Comparison of ENCODE assay signal across 21 mouse cellular contexts in the genomic region with DNA sequence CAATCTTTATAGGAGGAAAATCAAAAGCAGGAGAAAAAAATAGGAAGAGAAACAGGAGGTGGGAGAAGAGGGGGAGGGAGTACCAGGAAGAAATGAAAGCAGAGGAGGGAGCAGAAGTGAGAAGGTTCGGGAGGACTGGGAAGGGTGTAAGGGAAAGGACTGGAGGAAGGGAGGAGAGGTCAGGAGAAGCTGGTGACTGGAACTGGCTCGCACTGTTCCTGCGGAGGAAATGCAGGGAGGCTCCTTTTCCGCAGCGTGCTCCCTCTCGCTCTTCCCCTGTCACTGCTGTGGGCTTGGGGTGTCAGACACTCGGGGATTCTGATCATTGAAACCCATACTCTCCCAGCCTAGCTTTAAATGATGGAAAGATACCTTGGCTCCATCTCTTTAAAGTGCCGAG. TPM values are rescaled to one million over a fixed set of nuclear protein-coding genes. Genes with fewer than 3 reads are reported as not detected.
DNase-seq lines count a peak whose midpoint lies in the region; ATAC-seq lines count a peak whose summit lies in the region.
"Had no signal": no experiment of that assay in that cellular context is flagged by ENCODE, and none has a peak within 500 bp of the region (broad histone marks: within the 10 kb centered on the region; RNA-seq: fewer than 3 reads in every experiment).

No protein-coding gene starts in this region.

- no peaks in the 10 kb centered on the region for H3K9me3 ChIP-seq in heart, embryonic 12.5 days (replicated peaks)
- no peaks in the 10 kb centered on the region for H3K9me3 ChIP-seq in lung, embryonic 15.5 days
- H3K9me3 ChIP-seq in heart, embryonic 14.5 days (ENCODE audit: control insufficient read depth, low read length) = 0 out of 2 replicates have a peak, but pooled peaks cover 2% of the 10 kb centered on the region
- H3K9me3 ChIP-seq in hindbrain, embryonic 12.5 days (replicated peaks) = no peaks in the 10 kb centered on the region
- H3K9me3 ChIP-seq: embryonic facial prominence, embryonic 13.5 days; forebrain, embryonic 15.5 days; hindbrain, embryonic 10.5 days; liver, embryonic 13.5 days; midbrain, embryonic 15.5 days had no signal

- H3K36me3 ChIP-seq in heart, embryonic 12.5 days = no peaks in the 10 kb centered on the region
- H3K36me3 ChIP-seq in lung, embryonic 15.5 days = no peaks in the 10 kb centered on the region
- no peaks in the 10 kb centered on the region for H3K36me3 ChIP-seq in heart, embryonic 14.5 days (ENCODE audit: control insufficient read depth, insufficient read depth, low read length)
- H3K36me3 ChIP-seq in hindbrain, embryonic 12.5 days = no peaks in the 10 kb centered on the region
- H3K36me3 ChIP-seq: embryonic facial prominence, embryonic 13.5 days; forebrain, embryonic 15.5 days; hindbrain, embryonic 10.5 days; liver, embryonic 13.5 days; midbrain, embryonic 15.5 days had no signal

- peak; percentile 58 for ATAC-seq in heart, embryonic 12.5 days (ENCODE audit: insufficient number of reproducible peaks, low FRiP score)
- ATAC-seq in lung, embryonic 15.5 days (ENCODE audit: borderline replicate concordance, extremely low read depth, low FRiP score, low TSS enrichment) = no peak
- no peak for ATAC-seq in heart, embryonic 14.5 days (ENCODE audit: insufficient number of reproducible peaks, insufficient read depth, low FRiP score, low read depth)
- no peak for ATAC-seq in hindbrain, embryonic 12.5 days (ENCODE audit: low FRiP score)
- ATAC-seq: forebrain, embryonic 15.5 days; midbrain, embryonic 15.5 days had no signal

- WGBS in heart, embryonic 12.5 days = 47% methylated on average over 8 of the region's 8 CpGs
- WGBS in lung, embryonic 15.5 days = 59% methylated on average over 8 of the region's 8 CpGs
- WGBS in heart, embryonic 14.5 days = 65% methylated on average over 8 of the region's 8 CpGs
- 86% methylated on average over 8 of the region's 8 CpGs for WGBS in hindbrain, embryonic 12.5 days

- peak overlapping the region; percentile 71 for H3K27ac ChIP-seq in heart, embryonic 12.5 days (ENCODE audit: poor library complexity, severe bottlenecking)
- H3K27ac ChIP-seq in lung, embryonic 15.5 days = peak overlapping the region; percentile 29; the same call in 1 of the 2 replicates
- peak overlapping the region; percentile 15 to 31; a peak in 3 of 4 replicates for H3K27ac ChIP-seq in heart, embryonic 14.5 days (replicated peaks in 1 of 2; ENCODE audit: control insufficient read depth in 1 of 2, insufficient read depth in 1 of 2, low read depth in 2 of 2, low read length in 2 of 2)
- no peak overlapping the region for H3K27ac ChIP-seq in hindbrain, embryonic 12.5 days
- H3K27ac ChIP-seq: embryonic facial prominence, embryonic 13.5 days; forebrain, embryonic 15.5 days; hindbrain, embryonic 10.5 days; liver, embryonic 13.5 days; midbrain, embryonic 15.5 days had no signal

- H3K4me3 ChIP-seq in heart, embryonic 12.5 days = no peak overlapping the region
- H3K4me3 ChIP-seq in lung, embryonic 15.5 days = no peak overlapping the region
- no peak overlapping the region; a peak in 1 of 4 replicates for H3K4me3 ChIP-seq in heart, embryonic 14.5 days (ENCODE audit: control insufficient read depth in 1 of 2, insufficient read depth in 1 of 2, low read depth in 1 of 2, low read length in 2 of 2)
- H3K4me3 ChIP-seq in hindbrain, embryonic 12.5 days = no peak overlapping the region
- H3K4me3 ChIP-seq: embryonic facial prominence, embryonic 13.5 days; forebrain, embryonic 15.5 days; hindbrain, embryonic 10.5 days; liver, embryonic 13.5 days; megakaryocyte, embryonic 14.5 days; midbrain, embryonic 15.5 days; myocyte had no signal

- DNase-seq in heart, adult 9 months (ENCODE audit: low spot score in 2 of 2) = no peak
- no peak for DNase-seq in lung, postnatal 14 days
- DNase-seq in kidney, postnatal 36 days = peak; percentile 27
- DNase-seq: adrenal gland, postnatal 25 days; B cell, adult 2 months; cerebellum, adult 11-12 months; cerebellum, postnatal 14 days; liver, embryonic 13.5 days; lung, postnatal 10 days; thymus, adult 18-20 months; thymus, postnatal 4 days had no signal

- H3K9ac ChIP-seq in heart, embryonic 12.5 days = no peak overlapping the region
- no peak overlapping the region for H3K9ac ChIP-seq in lung, embryonic 15.5 days
- H3K9ac ChIP-seq in heart, embryonic 14.5 days (ENCODE audit: low read length) = no peak overlapping the region; the same call in 1 of the 2 replicates
- H3K9ac ChIP-seq in hindbrain, embryonic 12.5 days = no peak overlapping the region
- H3K9ac ChIP-seq: embryonic facial prominence, embryonic 13.5 days; forebrain, embryonic 15.5 days; liver, embryonic 13.5 days; midbrain, embryonic 15.5 days had no signal

- no peaks in the 10 kb centered on the region for H3K27me3 ChIP-seq in heart, embryonic 12.5 days (replicated peaks)
- H3K27me3 ChIP-seq in lung, embryonic 15.5 days = no peaks in the 10 kb centered on the region
- H3K27me3 ChIP-seq in heart, embryonic 14.5 days (ENCODE audit: control insufficient read depth, insufficient read depth, low read length) = no peaks in the 10 kb centered on the region
- no peaks in the 10 kb centered on the region for H3K27me3 ChIP-seq in hindbrain, embryonic 12.5 days
- H3K27me3 ChIP-seq: embryonic facial prominence, embryonic 13.5 days; forebrain, embryonic 15.5 days; liver, embryonic 13.5 days; megakaryocyte, embryonic 14.5 days; midbrain, embryonic 15.5 days had no signal

- H3K4me1 ChIP-seq in heart, embryonic 12.5 days (replicated peaks) = peaks cover 34% of the 10 kb centered on the region
- H3K4me1 ChIP-seq in lung, embryonic 15.5 days = peaks cover 36% of the 10 kb centered on the region
- H3K4me1 ChIP-seq in heart, embryonic 14.5 days (ENCODE audit: control insufficient read depth in 2 of 2, insufficient read depth in 2 of 2, low read length in 2 of 2) = peaks cover 15 to 26% of the 10 kb centered on the region in 2 experiments
- 0 out of 2 replicates have a peak, but pooled peaks cover 3% of the 10 kb centered on the region for H3K4me1 ChIP-seq in hindbrain, embryonic 12.5 days
- H3K4me1 ChIP-seq: forebrain, embryonic 15.5 days; hindbrain, embryonic 10.5 days; megakaryocyte, embryonic 14.5 days; midbrain, embryonic 15.5 days had no signal

- H3K4me2 ChIP-seq in heart, embryonic 12.5 days = peak overlapping the region; percentile 36
- H3K4me2 ChIP-seq in lung, embryonic 15.5 days = peak overlapping the region; percentile 5; the same call in 1 of the 2 replicates
- peak overlapping the region; percentile 16; the same call in 1 of the 2 replicates for H3K4me2 ChIP-seq in heart, embryonic 14.5 days (ENCODE audit: low read length)
- no peak overlapping the region for H3K4me2 ChIP-seq in hindbrain, embryonic 12.5 days (replicated peaks)
- H3K4me2 ChIP-seq: embryonic facial prominence, embryonic 13.5 days; forebrain, embryonic 15.5 days; liver, embryonic 13.5 days; midbrain, embryonic 15.5 days had no signal

RNA-seq across cellular contexts. Expression of gene Il1r1, which starts 2.2 kb away (rescaled TPM):
- polyA plus RNA-seq in heart, embryonic 12.5 days (2016; fragmentation: Nextera tagmentation; extraction: Ambion mirVana) = 7.9 and 8.7 TPM in 2 replicates
- polyA plus RNA-seq in lung, embryonic 15.5 days (2015; fragmentation: Nextera tagmentation; extraction: Ambion mirVana) = 9.7 and 10.9 TPM in 2 replicates
- 8.4 TPM in 2 replicates for polyA plus RNA-seq in heart, embryonic 14.5 days (2014; fragmentation: Nextera tagmentation; extraction: Ambion mirVana)
- 1.4 and 1.6 TPM in 2 replicates for polyA plus RNA-seq in hindbrain, embryonic 12.5 days (2016; fragmentation: Nextera tagmentation; extraction: Ambion mirVana)

Comparison
In these comparisons a context has a peak if more than half of its experiments do, and no peak if none do; other contexts are left out.
1. DNase-seq: peak in kidney, postnatal 36 days (2 of 2); none in heart, adult 9 months (0 of 2) and lung, postnatal 14 days (single experiment).